Mouse (Mus musculus): ENCODE measurements at regions not wholly inside any gene's neighbourhood (a gene's known extent, or its start where the extent isn't known, plus 50 kb on each side); places are given as distances from the start of the nearest gene placed in this dataset.

GRCm38 (mm10) chr8:89787050-89787905 is 560.9 kb downstream of the Tox3 start:
- TF ChIP-seq CTCF (IDR thresholded peaks at IDR 0.05; ENCODE audit: low read depth, low read length) = no peak
- no peak for TF ChIP-seq POLR2A (IDR thresholded peaks at IDR 0.05; ENCODE audit: extremely low read depth, insufficient read depth, low read length)
